Mouse (Mus musculus): ENCODE measurements around the gene Mical2. TPM values are rescaled to one million over a fixed set of nuclear protein-coding genes. Genes with fewer than 3 reads are reported as not detected.

The Mical2 gene
- polyA plus RNA-seq, 1 experiment from 2014 or later: 8.3 TPM

- no peak for ATAC-seq (ENCODE audit: low FRiP score, low TSS enrichment)
- Histone ChIP-seq H3K9ac (replicated peaks; ENCODE audit: low read length) (no peak overlapping the region), H3K4me3 (ENCODE audit: low read length) (no peak overlapping the region), H3K9me3 (ENCODE audit: low read length) (no peaks in the 10 kb centered on the region), H3K4me2 (replicated peaks; ENCODE audit: low read depth, low read length) (no peak overlapping the region), H3K27ac (ENCODE audit: low read length) (no peak overlapping the region), H3K27me3 (ENCODE audit: insufficient read depth, low read length) (no peaks in the 10 kb centered on the region), H3K36me3 (ENCODE audit: insufficient read depth, low read length) (no peaks in the 10 kb centered on the region), H3K4me1 (ENCODE audit: insufficient read depth, low read length) (peaks cover 36% of the 10 kb centered on the region)
- WGBS: 69% methylated on average over 4 of the region's 4 CpGs
Observed at GRCm38 (mm10) chr7:112353011-112353410, 127.4 kb downstream of the Mical2 start.

GRCm38 (mm10) chr7:112353939-112354338 is 128.3 kb downstream of the Mical2 start:
- no peaks in the 10 kb centered on the region for H3K36me3 ChIP-seq (ENCODE audit: insufficient read depth, low read length)
- no peak overlapping the region for H3K4me3 ChIP-seq (ENCODE audit: low read length)
- H3K4me1 ChIP-seq (ENCODE audit: insufficient read depth, low read length): peaks cover 36% of the 10 kb centered on the region
- H3K9ac ChIP-seq (replicated peaks; ENCODE audit: low read length): no peak overlapping the region
- ATAC-seq (ENCODE audit: low FRiP score, low TSS enrichment): no peak
- no peak overlapping the region for H3K4me2 ChIP-seq (replicated peaks; ENCODE audit: low read depth, low read length)
- whole genome bisulfite sequencing: 83% methylated on average over 11 of the region's 11 CpGs
- H3K9me3 ChIP-seq (ENCODE audit: low read length): no peaks in the 10 kb centered on the region
- H3K27me3 ChIP-seq (ENCODE audit: insufficient read depth, low read length): no peaks in the 10 kb centered on the region
- peak overlapping the region; percentile 16 for H3K27ac ChIP-seq (ENCODE audit: low read length)

- H3K27ac ChIP-seq (ENCODE audit: low read length): peak overlapping the region; percentile 16; the same call in 1 of the 2 replicates
- WGBS: 14% methylated on average over 7 of the region's 7 CpGs
- H3K9me3 ChIP-seq (ENCODE audit: low read length): no peaks in the 10 kb centered on the region
- peaks cover 36% of the 10 kb centered on the region for H3K4me1 ChIP-seq (ENCODE audit: insufficient read depth, low read length)
- no peaks in the 10 kb centered on the region for H3K36me3 ChIP-seq (ENCODE audit: insufficient read depth, low read length)
- H3K9ac ChIP-seq (replicated peaks; ENCODE audit: low read length): no peak overlapping the region
- H3K4me2 ChIP-seq (replicated peaks; ENCODE audit: low read depth, low read length): no peak overlapping the region
- no peak overlapping the region for H3K4me3 ChIP-seq (ENCODE audit: low read length)
- no peaks in the 10 kb centered on the region for H3K27me3 ChIP-seq (ENCODE audit: insufficient read depth, low read length)
- ATAC-seq (ENCODE audit: low FRiP score, low TSS enrichment): peak; percentile 79
Observed at GRCm38 (mm10) chr7:112354503-112354951, 128.9 kb downstream of the Mical2 start.

- Histone ChIP-seq H3K4me2 (replicated peaks; ENCODE audit: low read depth, low read length) (no peak overlapping the region), H3K27me3 (ENCODE audit: insufficient read depth, low read length) (no peaks in the 10 kb centered on the region), H3K36me3 (ENCODE audit: insufficient read depth, low read length) (no peaks in the 10 kb centered on the region), H3K4me3 (ENCODE audit: low read length) (no peak overlapping the region), H3K9ac (replicated peaks; ENCODE audit: low read length) (no peak overlapping the region), H3K4me1 (ENCODE audit: insufficient read depth, low read length) (peaks cover 8% of the 10 kb centered on the region), H3K9me3 (ENCODE audit: low read length) (no peaks in the 10 kb centered on the region), H3K27ac (ENCODE audit: low read length) (no peak overlapping the region)
- ATAC-seq (ENCODE audit: low FRiP score, low TSS enrichment): no peak
- 80% methylated on average over 3 of the region's 3 CpGs for WGBS
Observed at GRCm38 (mm10) chr7:112359594-112359993, 133.9 kb downstream of the Mical2 start.

GRCm38 (mm10) chr7:112362574-112363200 is 137.0 kb downstream of the Mical2 start:
- H3K4me2 ChIP-seq (replicated peaks; ENCODE audit: low read depth, low read length): no peak overlapping the region
- H3K4me3 ChIP-seq (ENCODE audit: low read length): no peak overlapping the region
- H3K4me1 ChIP-seq (ENCODE audit: insufficient read depth, low read length): no peaks in the 10 kb centered on the region
- ATAC-seq (ENCODE audit: low FRiP score, low TSS enrichment): no peak
- no peaks in the 10 kb centered on the region for H3K9me3 ChIP-seq (ENCODE audit: low read length)
- WGBS: 60% methylated on average over 7 of the region's 7 CpGs
- H3K27ac ChIP-seq (ENCODE audit: low read length): no peak overlapping the region
- H3K36me3 ChIP-seq (ENCODE audit: insufficient read depth, low read length): no peaks in the 10 kb centered on the region
- H3K27me3 ChIP-seq (ENCODE audit: insufficient read depth, low read length): no peaks in the 10 kb centered on the region
- no peak overlapping the region for H3K9ac ChIP-seq (replicated peaks; ENCODE audit: low read length)

- H3K4me1 ChIP-seq (ENCODE audit: insufficient read depth, low read length): no peaks in the 10 kb centered on the region
- ATAC-seq (ENCODE audit: low FRiP score, low TSS enrichment): no peak
- H3K27ac ChIP-seq (ENCODE audit: low read length): no peak overlapping the region
- 79% methylated on average over 3 of the region's 3 CpGs for WGBS
- H3K9ac ChIP-seq (replicated peaks; ENCODE audit: low read length): no peak overlapping the region
- no peak overlapping the region for H3K4me2 ChIP-seq (replicated peaks; ENCODE audit: low read depth, low read length)
- no peaks in the 10 kb centered on the region for H3K36me3 ChIP-seq (ENCODE audit: insufficient read depth, low read length)
- no peaks in the 10 kb centered on the region for H3K9me3 ChIP-seq (ENCODE audit: low read length)
- H3K4me3 ChIP-seq (ENCODE audit: low read length): no peak overlapping the region
- no peaks in the 10 kb centered on the region for H3K27me3 ChIP-seq (ENCODE audit: insufficient read depth, low read length)
Observed at GRCm38 (mm10) chr7:112365864-112366263, 140.2 kb downstream of the Mical2 start.

GRCm38 (mm10) chr7:112369046-112369445 is 143.4 kb downstream of the Mical2 start:
- Histone ChIP-seq H3K27ac (ENCODE audit: low read length) (no peak overlapping the region), H3K36me3 (ENCODE audit: insufficient read depth, low read length) (no peaks in the 10 kb centered on the region), H3K27me3 (ENCODE audit: insufficient read depth, low read length) (no peaks in the 10 kb centered on the region), H3K4me3 (ENCODE audit: low read length) (no peak overlapping the region), H3K9ac (replicated peaks; ENCODE audit: low read length) (no peak overlapping the region), H3K4me2 (replicated peaks; ENCODE audit: low read depth, low read length) (no peak overlapping the region), H3K9me3 (ENCODE audit: low read length) (no peaks in the 10 kb centered on the region), H3K4me1 (ENCODE audit: insufficient read depth, low read length) (peaks cover 19% of the 10 kb centered on the region)
- no peak; the same call in 1 of the 2 replicates for ATAC-seq (ENCODE audit: low FRiP score, low TSS enrichment)
- 31% methylated on average over 2 of the region's 2 CpGs for WGBS

- no peak overlapping the region for H3K27ac ChIP-seq (ENCODE audit: low read length)
- H3K27me3 ChIP-seq (ENCODE audit: insufficient read depth, low read length): no peaks in the 10 kb centered on the region
- ATAC-seq (ENCODE audit: low FRiP score, low TSS enrichment): no peak
- 87% methylated on average over 3 of the region's 3 CpGs for WGBS
- no peak overlapping the region for H3K4me3 ChIP-seq (ENCODE audit: low read length)
- H3K4me2 ChIP-seq (replicated peaks; ENCODE audit: low read depth, low read length): no peak overlapping the region
- peaks cover 26% of the 10 kb centered on the region for H3K4me1 ChIP-seq (ENCODE audit: insufficient read depth, low read length)
- no peaks in the 10 kb centered on the region for H3K36me3 ChIP-seq (ENCODE audit: insufficient read depth, low read length)
- H3K9ac ChIP-seq (replicated peaks; ENCODE audit: low read length): no peak overlapping the region
- H3K9me3 ChIP-seq (ENCODE audit: low read length): no peaks in the 10 kb centered on the region
Observed at GRCm38 (mm10) chr7:112369977-112370376, 144.3 kb downstream of the Mical2 start.

GRCm38 (mm10) chr7:112371387-112371786 is 145.7 kb downstream of the Mical2 start:
- H3K9ac ChIP-seq (replicated peaks; ENCODE audit: low read length): no peak overlapping the region
- H3K9me3 ChIP-seq (ENCODE audit: low read length): no peaks in the 10 kb centered on the region
- H3K27me3 ChIP-seq (ENCODE audit: insufficient read depth, low read length): no peaks in the 10 kb centered on the region
- H3K27ac ChIP-seq (ENCODE audit: low read length): no peak overlapping the region
- no peak for ATAC-seq (ENCODE audit: low FRiP score, low TSS enrichment)
- H3K4me3 ChIP-seq (ENCODE audit: low read length): no peak overlapping the region
- H3K4me1 ChIP-seq (ENCODE audit: insufficient read depth, low read length): peaks cover 37% of the 10 kb centered on the region
- H3K36me3 ChIP-seq (ENCODE audit: insufficient read depth, low read length): no peaks in the 10 kb centered on the region
- H3K4me2 ChIP-seq (replicated peaks; ENCODE audit: low read depth, low read length): no peak overlapping the region
- 88% methylated on average over 2 of the region's 2 CpGs for WGBS

- WGBS: 62% methylated on average over 5 of the region's 5 CpGs
- peaks cover 45% of the 10 kb centered on the region for H3K4me1 ChIP-seq (ENCODE audit: insufficient read depth, low read length)
- peak; percentile 83 for ATAC-seq (ENCODE audit: low FRiP score, low TSS enrichment)
- no peak overlapping the region for H3K9ac ChIP-seq (replicated peaks; ENCODE audit: low read length)
- H3K27me3 ChIP-seq (ENCODE audit: insufficient read depth, low read length): no peaks in the 10 kb centered on the region
- H3K4me3 ChIP-seq (ENCODE audit: low read length): no peak overlapping the region
- no peaks in the 10 kb centered on the region for H3K9me3 ChIP-seq (ENCODE audit: low read length)
- no peak overlapping the region for H3K4me2 ChIP-seq (replicated peaks; ENCODE audit: low read depth, low read length)
- no peaks in the 10 kb centered on the region for H3K36me3 ChIP-seq (ENCODE audit: insufficient read depth, low read length)
- H3K27ac ChIP-seq (ENCODE audit: low read length): peak overlapping the region; percentile 89
Observed at GRCm38 (mm10) chr7:112374035-112374434, 148.4 kb downstream of the Mical2 start.
